16 mouse cellular contexts compared by ENCODE assay signal in the genomic region with DNA sequence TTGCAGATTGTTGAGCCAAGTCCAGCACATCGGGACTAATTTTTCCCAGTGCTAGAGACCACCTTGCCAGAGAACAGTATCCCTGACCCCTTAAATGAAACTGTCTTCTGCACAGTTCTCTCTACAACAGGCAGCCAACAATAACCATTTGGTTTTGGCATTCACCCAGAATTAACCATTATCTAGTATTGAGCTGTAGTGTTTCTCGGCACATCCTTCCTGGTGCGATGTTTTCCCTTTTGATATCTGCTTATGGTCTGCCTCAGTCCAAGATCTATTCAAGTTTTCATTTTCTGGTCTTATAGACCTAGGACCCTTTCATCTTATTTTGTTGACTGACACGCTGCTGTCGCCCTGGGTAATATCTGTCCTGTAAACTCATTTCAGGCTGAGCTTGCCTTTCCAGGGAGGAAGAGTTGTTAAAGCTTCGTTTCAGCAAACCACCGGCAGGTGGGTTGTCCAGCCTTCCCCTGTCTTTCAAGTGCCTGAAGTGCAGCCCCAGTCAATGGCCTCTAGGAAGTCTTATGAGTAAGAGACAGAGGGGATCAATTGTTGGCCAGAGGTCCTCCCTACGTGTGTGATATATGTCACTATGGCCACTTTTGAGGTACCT.
"Had no signal": no experiment of that assay in that cellular context is flagged by ENCODE, and none has a peak within 500 bp of the region (broad histone marks: within the 10 kb centered on the region; RNA-seq: fewer than 3 reads in every experiment).

No protein-coding gene starts in this region.

- H3K9ac ChIP-seq: limb, embryonic 12.5 days; limb, embryonic 15.5 days; liver, embryonic 13.5 days; neural tube, embryonic 13.5 days had no signal

- H3K27ac ChIP-seq: limb, embryonic 12.5 days; limb, embryonic 15.5 days; neural tube, embryonic 13.5 days had no signal

- H3K36me3 ChIP-seq: limb, embryonic 12.5 days; limb, embryonic 15.5 days; liver, embryonic 13.5 days; neural tube, embryonic 13.5 days had no signal

- H3K9me3 ChIP-seq: limb, embryonic 12.5 days; limb, embryonic 15.5 days; liver, embryonic 13.5 days; neural tube, embryonic 13.5 days had no signal

- H3K27me3 ChIP-seq: limb, embryonic 15.5 days; liver, embryonic 13.5 days; neural tube, embryonic 13.5 days had no signal

- H3K4me3 ChIP-seq: limb, embryonic 12.5 days; limb, embryonic 15.5 days; liver, embryonic 13.5 days; myocyte; neural tube, embryonic 13.5 days had no signal

- DNase-seq: kidney, adult 8-10 months; kidney, postnatal 14 days; kidney, postnatal 4 days; left cerebral cortex, postnatal 4 days; liver, embryonic 13.5 days; lung, adult 2 months; lung, postnatal 14 days; lung, postnatal 4 days; thymus, adult 18-20 months; thymus, postnatal 36 days had no signal

- H3K4me2 ChIP-seq: limb, embryonic 12.5 days; limb, embryonic 15.5 days; liver, embryonic 13.5 days; midbrain, embryonic 11.5 days; neural tube, embryonic 13.5 days had no signal

- ATAC-seq: midbrain, embryonic 16.5 days had no signal
